Mouse (Mus musculus) lung, postnatal 10 days (tissue): ENCODE results near the gene Ptbp1.

Source experiments
- DNase-seq: peaks from one replicate; pipeline ENCODE4 v3.0.0; 2021

Ptbp1 gene

GRCm38 (mm10) chr10:79834769-79835398, 19.3 kb upstream of the Ptbp1 start:
- DNase-seq: peak; percentile 87

- DNase-seq: no peak
Observed at GRCm38 (mm10) chr10:79836918-79837317, 17.3 kb upstream of the Ptbp1 start.

- no peak for DNase-seq
Observed at GRCm38 (mm10) chr10:79838151-79838550, 16.1 kb upstream of the Ptbp1 start.

GRCm38 (mm10) chr10:79840091-79840490, 14.1 kb upstream of the Ptbp1 start:
- no peak for DNase-seq

- peak; percentile 93 for DNase-seq
Observed at GRCm38 (mm10) chr10:79840644-79841551, 13.3 kb upstream of the Ptbp1 start.

- DNase-seq: no peak
Observed at GRCm38 (mm10) chr10:79842322-79842721, 11.9 kb upstream of the Ptbp1 start.

- DNase-seq: no peak
Observed at GRCm38 (mm10) chr10:79843476-79843875, 10.8 kb upstream of the Ptbp1 start.

- no peak for DNase-seq
Observed at GRCm38 (mm10) chr10:79846553-79846952, 7.7 kb upstream of the Ptbp1 start.

- DNase-seq: no peak
Observed at GRCm38 (mm10) chr10:79849941-79850628, 4.1 kb upstream of the Ptbp1 start.

GRCm38 (mm10) chr10:79851653-79852052, 2.6 kb upstream of the Ptbp1 start:
- DNase-seq: no peak

GRCm38 (mm10) chr10:79852107-79852789, 2.0 kb upstream of the Ptbp1 start:
- peak; percentile 81 for DNase-seq

- DNase-seq: no peak
Observed at GRCm38 (mm10) chr10:79852827-79853226, 1.4 kb upstream of the Ptbp1 start.

GRCm38 (mm10) chr10:79853392-79853791, 835 bp upstream of the Ptbp1 start:
- peak; percentile 99 for DNase-seq

- peak; percentile 85 for DNase-seq
Observed at GRCm38 (mm10) chr10:79854801-79855541, 744 bp downstream of the Ptbp1 start.

- DNase-seq: peak; percentile 59
Observed at GRCm38 (mm10) chr10:79855558-79856184, 1.4 kb downstream of the Ptbp1 start.

GRCm38 (mm10) chr10:79856280-79856679, 2.1 kb downstream of the Ptbp1 start:
- no peak for DNase-seq

GRCm38 (mm10) chr10:79856704-79857451, 2.7 kb downstream of the Ptbp1 start:
- no peak for DNase-seq

GRCm38 (mm10) chr10:79857452-79857811, 3.2 kb downstream of the Ptbp1 start:
- DNase-seq: peak; percentile 90

GRCm38 (mm10) chr10:79857894-79858293, 3.7 kb downstream of the Ptbp1 start:
- no peak for DNase-seq

- DNase-seq: peak; percentile 90
Observed at GRCm38 (mm10) chr10:79858416-79859074, 4.3 kb downstream of the Ptbp1 start.
